Mouse (Mus musculus) granulocyte monocyte progenitor cell, adult 5-6 weeks (primary cell): ENCODE data around the gene Vdr. TPM values are rescaled to one million over a fixed set of nuclear protein-coding genes. Genes with fewer than 3 reads are reported as not detected.
A peak's percentile ranks its signal among the peaks of the same experiment; 100 is the strongest.
"Not testable (repeated sequence)": the region's sequence is repeated elsewhere in the genome, so short reads cannot be mapped to it uniquely, and the experiment has no call there.

Experiments used
- ATAC-seq: replicated peaks from 2 replicates; pipeline ENCODE4 v1.8.0; 2016; ENCODE audit warnings: mild to moderate bottlenecking, moderate TSS enrichment, inconsistent platforms; ENCODE audit not compliant: poor library complexity, severe bottlenecking
- total RNA-seq, 2 experiments: library from RNA; stranded (forward) in 1 of 2; stranded (reverse) in 1 of 2; fragments of 200-712, 200-1000 nt in 1 of 2; fragments of >200 nt in 1 of 2; fragmentation: Nextera tagmentation in 1 of 2; gene quantifications; 2 replicates each; pipeline ENCODE4 v1.2.3; 2014 to 2017

The Vdr gene
- total RNA-seq, 2 experiments from 2014 or later: 2.5 to 25.6 TPM

DNA sequence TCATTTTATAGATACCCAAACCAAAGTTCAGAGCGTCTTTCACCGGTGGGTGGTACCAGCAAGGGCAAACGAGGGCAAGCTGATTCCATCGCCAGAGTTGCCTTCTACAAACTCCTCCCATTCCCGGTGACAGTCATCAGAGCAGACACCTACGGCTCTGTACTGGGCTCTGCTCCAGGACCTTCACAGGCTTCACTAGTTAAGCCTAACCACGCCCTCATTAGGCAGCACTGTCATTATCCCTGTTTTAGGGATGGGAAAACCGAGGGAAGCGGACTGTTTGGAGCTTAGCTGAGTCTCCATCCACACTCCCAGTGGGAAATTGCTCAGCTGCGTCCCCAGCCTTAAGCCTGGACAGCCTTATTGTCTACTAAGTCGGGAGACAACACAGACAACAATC, 20.4 kb downstream of the Vdr start:
- ATAC-seq: no peak

DNA sequence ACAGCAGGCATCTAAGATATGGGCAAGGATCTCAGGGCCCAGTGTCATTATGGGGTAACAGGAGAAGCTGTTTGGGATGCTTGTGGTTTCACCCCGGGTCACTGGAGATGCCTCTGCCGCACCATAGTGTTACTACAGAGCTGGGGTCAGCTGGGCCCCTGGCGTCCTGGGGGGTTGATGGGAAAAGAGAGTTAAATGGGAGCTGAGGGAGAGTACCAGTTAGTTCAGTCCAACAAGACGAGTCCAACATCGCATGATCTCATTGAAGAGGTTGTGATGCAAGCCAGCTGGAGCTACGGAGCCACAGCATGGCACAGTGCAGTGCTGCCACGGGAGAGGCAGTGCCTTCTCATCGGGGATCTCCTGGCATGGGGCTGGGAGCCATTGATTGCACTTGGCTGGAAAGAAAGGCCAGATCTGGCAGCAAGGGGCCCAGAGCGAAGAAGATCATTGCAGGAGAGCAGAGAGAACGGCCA, 22.9 kb downstream of the Vdr start:
- ATAC-seq: no peak

DNA sequence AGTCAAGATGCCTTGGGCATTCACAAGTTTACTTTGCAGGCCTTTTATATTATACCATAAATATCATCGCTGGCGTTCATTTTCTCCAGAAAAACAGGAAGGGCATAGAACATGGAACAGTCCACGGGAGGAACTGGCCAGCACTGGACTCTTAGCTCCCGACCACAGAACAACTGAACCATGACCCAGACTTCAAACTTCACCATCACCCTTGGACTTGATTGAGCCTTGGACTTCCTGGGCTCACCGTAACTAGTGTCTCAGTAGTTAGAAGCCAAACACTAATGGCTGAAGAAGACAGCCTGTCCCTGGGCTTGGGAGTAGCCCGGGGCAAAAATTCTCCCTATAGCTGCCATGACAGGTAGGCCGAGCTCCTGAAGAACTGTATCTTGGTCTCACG, 29.0 kb downstream of the Vdr start:
- ATAC-seq: no peak

DNA sequence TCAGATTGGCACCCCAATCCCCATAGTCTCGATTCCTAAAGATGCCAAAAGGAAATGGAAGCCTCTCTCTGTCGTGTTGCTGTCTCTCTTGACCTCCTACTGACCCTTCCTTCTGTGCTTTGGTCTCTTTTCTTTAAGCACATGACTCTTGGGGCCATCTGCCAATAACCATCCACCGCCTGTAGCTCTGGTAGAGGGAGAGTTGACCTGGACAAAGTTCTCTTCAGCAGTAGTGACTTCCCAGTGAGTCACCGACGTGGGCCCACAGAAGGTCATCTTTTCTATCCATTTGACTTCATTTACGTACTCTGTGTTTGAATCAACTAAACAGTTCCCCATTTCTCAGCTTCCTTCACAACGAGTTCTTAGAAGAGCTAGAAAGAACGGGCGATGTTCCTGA, 30.0 kb downstream of the Vdr start:
- ATAC-seq: peak; percentile 17; the same call in 1 of the 2 replicates

DNA sequence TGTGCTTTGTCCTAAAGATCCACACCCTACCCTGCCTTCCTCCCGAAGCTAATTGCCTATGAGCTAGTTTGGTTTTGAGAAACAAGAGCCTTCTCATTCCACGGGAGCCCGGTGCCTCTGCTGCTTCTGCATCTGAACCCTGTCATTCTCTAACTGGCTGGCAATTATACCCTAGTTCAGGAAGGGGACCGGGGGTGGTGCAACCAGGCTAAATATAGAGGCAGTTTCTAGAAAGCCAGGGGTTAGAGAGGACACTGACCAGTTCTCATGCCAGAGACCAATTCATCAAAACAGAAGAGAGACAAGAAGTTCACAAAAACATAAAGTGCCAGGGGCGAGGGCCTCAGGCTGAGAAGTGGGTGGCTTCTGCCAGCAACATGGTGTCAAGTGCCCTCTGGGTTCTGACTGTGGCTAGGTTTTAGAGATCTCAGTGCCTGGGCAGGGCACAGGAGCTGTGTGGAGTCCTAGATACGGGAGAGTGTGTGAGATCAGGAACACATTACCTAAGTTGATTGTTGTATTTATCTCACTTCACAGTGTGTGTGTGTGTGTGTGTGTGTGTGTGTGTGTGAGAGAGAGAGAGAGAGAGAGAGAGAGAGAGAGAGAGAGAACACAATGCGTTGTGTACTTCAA, 31.6 kb downstream of the Vdr start:
- no peak for ATAC-seq

DNA sequence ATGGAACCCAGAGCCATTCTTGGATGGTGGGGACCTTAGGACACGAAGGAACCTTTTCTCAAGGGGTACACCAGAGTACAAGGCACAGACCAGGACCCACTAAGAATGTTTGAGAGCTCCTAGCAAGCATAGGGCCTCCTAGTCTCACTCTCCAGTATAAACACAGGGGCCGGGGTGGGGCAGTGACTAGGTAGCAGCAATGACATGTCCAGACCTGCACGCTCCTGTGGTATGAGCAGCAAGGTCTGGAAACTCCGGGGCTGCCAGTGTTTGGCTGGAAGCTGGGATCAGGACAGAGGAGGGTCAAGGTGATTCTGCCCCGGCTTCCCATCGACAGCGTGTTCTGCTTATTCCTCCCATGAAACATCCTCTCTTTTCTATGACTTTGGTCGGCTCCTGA, 34.6 kb downstream of the Vdr start:
- no peak for ATAC-seq

DNA sequence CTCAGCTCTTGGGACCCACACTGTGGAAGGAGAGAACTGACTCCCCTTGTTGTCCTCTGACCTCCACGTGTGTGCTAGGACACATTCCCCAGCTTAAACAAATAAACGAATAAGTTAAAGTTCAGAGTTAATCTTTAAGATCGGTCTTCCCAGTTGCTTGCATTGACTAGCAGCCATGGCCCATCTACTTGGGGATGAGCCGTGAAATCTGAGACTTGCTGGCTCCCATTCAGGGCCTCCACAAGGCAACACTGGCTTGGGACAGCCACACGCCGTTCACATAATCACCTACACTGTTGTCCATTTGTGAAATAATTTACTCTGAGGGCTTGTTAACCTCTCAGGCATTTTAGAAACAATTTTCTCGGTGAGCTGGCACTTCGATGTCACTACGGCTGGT, 36.7 kb downstream of the Vdr start:
- ATAC-seq: no peak

DNA sequence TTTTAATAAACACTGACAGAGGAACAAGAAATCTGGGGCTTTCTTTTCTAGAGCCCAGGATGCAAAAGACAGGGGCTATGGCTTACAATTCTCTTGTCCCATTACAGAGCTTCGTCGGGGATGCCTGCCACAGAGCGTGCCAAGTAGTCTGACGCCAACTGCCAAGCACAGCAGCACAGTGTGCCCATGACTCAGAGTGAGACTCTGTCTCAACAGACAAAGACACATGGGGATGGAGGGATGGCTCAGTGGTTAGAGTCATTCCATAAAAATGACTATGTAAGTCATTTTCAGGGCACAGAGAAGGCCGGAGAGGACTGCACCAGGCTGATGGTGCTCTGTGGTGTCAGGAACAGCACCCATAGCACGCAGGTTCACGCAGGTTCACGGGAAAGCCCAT, 38.3 kb downstream of the Vdr start:
- ATAC-seq: no peak

DNA sequence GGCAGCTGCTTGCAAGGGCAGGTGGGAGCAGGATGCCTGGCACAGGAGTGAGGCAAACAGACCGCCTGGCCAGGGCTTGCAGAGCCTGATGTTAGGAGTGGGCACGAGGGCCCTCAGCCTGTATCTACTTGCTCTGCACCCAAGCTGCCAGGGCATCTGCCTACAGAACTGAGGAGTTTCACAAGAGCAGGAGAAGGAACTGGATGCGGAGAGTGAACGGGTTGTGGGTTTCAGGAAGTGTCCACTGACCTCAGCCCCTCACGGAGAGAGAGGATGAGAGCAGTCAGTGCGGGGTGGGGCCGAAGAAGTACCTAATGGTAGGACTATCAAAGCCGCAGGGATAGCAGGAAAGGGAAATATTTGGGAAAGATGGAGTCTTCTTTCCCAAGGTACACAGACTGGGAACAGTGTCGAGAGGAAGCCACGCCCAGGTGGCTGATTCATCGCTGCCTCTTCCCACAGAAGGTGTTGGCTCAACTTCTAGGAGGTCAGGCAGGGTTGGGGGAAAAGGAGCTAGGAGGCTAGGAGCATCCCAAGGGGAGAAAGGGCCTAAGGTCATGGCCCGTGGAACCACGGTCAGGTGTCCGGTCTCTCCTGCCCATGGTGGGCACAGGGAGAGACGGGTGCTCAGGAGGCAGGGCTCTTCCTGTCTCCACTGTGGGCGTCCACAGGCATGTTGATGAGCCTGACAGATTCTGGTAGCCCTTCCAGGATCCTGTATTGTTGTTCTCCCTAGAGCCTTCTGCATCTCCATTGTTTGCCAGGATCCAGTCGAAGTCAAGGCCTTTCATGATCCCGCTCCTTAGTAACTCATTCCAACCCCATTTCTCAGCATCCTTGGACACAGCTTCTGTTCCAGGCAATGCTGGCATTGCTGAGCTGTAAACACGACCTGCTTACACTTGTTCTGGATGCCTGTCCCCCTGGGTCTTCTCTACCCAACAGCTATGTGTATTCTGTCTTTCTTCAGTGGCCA, 39.1 kb downstream of the Vdr start:
- peak; percentile 86 for ATAC-seq

DNA sequence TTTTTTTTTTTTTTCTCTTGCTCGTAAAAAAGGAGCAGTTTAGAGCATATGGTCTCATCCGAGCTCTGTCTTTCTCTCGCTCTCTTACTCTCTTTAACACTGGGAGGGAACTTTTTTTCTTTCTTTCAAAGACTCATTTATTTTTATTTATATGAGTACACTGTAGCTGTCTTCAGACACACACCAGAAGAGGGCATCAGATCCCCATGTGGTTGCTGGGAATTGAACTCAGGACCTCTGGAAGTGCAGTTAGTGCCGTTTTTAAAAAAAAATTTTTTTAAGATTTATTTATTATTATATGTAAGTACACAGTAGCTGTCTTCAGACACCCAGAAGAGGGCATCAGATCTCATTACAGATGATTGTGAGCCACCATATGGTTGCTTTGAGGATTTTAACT, 40.3 kb downstream of the Vdr start:
- ATAC-seq: not testable (repeated sequence)

DNA sequence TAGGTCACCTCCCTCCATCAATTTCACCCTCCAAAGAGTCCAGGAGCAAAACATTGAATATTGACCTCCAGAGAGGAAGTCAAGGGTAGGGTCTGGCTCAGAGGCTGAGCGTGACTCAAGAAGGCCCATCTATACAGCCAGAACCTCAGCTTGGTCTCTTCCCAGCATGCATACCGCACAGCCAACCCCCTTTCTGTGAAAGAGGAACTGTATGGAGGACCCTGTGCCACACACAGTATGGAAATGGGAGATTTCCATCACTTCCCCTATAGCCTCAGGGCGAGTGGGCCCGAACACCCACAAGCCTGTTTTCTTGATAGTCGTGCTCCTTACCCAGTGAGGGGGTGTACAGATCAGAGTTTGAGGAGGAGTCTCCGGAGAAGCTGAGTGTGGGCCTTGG, 41.4 kb downstream of the Vdr start:
- ATAC-seq: peak; percentile 83

DNA sequence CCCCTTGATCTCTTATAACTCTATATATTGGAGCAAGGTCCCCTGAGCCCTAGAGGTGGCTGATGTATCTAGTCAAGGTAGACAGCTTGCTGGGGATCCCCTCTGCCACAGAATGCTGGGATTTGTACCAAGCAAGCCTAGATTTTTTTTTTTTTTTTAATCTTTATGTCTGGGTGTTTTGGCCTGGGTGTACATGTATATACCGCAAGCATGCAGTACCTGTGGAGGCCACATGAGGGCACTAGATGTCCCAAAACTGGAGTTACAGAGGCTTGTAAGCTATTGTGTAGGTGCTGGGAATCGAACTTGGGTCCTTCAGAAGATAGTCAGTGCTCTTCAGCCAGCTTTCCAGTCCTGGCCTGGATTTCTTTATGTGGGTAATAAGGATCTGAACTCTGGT, 44.4 kb downstream of the Vdr start:
- ATAC-seq: no peak

DNA sequence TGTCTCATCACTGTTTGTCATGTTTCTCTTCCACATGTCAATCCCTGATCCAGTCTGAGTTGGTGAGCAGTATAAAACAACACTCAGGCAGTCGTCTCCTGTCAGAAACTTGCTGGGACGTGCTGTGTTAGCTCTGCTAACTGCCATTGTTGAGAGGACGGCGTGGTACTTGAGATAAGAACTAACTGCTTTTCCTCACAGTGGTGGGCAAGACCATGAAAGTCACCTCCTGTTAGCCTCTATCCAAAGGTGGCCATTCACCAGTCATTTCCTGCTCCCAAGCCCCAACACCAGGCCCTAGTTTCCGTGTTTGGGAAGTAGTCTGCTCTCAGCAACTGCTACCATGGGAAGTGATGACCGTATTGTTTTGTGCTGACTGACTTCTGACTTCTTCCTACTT, 45.3 kb downstream of the Vdr start:
- ATAC-seq: no peak

DNA sequence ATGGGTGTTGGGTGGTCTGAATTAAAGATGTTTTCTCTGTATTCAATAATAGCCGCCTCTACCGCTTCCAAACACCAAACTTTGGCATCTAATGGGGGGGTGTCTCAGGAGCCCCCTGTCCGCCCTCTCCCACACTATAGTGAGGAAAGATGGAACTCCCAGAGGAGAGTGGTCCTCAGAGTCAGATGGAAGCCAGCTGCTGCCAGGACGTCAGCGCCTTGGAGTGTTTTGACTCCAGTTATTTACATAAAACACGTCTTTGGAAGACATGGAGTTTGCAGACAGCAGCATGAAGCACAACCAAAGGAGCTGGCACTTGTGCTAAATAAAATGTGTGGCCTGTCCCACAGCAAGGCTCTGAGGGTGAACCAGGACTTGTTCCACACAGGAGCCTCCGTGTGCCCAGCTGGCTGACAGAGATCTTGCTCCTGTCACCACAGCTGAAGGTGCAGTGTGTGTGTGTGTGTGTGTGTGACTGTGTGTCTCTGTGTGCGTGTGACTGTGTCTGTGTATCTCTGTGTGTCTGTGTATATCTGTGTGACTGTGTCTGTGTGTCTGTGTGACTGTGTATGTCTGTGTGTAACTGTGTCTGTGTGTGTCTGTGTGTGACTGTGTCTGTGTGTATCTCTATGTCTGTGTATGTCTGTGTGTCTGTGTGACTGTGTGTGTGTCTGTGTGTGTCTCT, 45.9 kb downstream of the Vdr start:
- ATAC-seq: no peak

DNA sequence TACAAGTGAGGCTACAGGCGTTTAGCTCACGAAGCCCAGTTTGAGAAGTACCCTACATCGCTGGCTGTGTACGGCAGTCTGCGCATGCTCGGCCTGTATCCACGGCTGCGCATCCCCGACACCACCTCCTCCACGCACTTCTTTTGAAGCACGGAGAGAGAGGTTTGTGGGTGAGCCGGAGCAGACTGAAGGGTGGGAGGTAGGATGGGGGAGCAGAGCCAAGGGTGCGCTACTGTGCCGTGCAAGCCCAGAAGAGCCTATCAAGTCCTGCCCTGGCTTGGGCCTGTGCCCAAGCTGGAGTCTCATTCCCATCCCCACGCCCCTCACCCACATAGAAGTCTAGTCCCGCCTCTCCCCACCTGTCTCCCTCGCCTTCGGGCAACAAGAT, 46.9 kb downstream of the Vdr start:
- ATAC-seq: no peak

DNA sequence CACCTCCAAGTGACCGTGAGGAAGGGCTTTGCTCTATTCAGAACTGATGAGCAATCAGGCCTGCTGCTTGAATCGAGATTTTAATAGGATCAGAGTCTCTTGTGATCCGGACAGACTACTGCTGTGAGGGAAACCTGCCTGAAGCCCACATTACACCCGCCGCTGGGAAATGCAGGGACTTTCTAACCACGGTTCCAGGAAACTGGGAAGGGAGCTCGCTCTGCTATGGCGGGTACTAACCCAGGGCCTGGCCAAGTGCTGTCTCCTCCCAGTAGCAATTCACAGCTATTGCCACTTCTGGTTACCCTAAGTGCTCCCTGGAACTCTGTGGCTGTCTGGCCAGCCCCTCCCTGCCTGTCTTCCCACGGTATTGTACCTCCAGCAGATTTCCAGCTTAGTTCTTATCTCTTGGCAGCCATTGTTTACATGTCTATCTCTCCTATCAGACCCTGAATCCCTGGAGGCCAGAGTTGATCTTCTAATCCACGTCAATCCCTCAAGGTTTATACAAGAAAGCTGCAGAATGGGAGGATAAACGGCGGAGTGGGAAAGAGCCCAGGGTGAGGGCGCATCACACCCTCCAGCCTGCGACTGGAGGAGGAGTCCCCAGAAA, 47.4 kb downstream of the Vdr start:
- no peak for ATAC-seq

DNA sequence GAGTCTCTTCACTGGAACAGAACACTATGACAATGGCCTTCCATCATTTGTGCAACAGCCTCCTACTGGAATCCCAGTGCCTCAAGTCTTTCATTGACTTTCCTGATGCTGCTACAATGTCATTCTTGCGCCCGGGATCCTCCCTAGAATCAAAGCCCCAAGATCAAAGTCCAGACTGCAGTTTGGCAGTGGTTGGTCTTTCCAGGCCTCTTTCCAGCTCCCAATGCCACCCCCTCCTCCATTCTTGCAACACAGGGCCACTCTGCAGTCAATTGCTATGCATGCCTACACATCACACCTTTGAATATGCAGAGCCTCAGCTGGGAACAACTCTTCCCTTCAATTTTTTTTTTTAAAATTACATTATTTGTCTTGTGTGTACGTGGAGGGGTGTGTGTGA, 50.1 kb downstream of the Vdr start:
- no peak for ATAC-seq

DNA sequence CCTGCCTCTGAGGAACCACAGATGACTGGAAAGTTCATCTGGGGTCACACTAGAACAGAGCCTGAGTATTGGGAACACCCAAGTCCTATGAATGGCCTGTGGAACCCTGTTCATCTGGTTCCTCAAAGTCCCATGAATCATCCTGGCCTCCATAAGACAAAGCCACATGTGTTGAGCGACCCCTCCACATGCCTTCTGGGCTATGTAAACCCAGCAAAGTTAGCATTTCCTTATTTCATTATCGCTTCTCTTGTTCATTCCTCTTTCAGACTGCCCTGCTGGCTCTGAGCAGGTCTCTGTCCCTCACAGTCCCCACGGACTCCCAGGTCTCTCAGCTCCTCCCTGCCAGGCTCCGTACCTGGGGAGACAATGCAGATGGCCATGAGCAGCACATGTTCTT, 52.0 kb downstream of the Vdr start:
- peak; percentile 57 for ATAC-seq

DNA sequence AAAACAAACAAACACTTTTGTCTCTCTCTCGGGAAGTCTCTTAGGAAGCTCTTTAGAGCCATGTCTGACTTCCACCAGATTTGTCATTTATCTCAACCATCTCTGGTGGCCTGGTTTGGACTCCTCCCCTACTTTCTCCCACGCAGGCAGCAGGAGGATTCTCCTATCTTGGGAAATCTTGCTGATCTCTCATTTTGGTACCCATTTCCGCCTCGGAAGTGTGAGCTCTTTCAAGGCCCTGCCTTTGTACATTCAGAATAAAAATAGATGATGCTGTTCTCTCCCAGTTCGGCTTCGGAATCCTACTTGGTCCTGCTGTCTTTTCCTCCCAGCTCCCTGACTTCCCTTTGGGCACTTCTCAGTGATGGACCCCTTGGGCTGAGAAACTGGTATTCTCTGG, 55.9 kb downstream of the Vdr start:
- ATAC-seq: no peak

DNA sequence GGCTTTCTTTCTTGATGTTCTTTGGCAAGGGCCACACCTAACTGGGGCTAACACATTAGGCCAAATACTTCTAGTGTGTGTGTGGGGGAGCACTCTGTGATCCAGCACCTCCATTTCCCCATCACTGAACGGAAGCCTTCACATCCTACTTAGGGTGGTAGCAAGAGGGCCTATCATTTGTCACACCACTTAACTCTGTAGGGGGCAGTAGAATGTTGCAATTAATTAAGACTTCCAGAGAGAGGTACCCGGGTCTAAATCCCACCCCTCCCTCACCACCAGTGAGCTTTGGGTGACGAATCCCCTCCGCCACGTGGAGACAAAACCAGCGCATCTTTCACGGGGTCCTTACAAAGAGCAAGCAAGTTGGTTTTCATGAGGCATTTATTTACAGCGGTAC, 56.4 kb downstream of the Vdr start:
- ATAC-seq: no peak

DNA sequence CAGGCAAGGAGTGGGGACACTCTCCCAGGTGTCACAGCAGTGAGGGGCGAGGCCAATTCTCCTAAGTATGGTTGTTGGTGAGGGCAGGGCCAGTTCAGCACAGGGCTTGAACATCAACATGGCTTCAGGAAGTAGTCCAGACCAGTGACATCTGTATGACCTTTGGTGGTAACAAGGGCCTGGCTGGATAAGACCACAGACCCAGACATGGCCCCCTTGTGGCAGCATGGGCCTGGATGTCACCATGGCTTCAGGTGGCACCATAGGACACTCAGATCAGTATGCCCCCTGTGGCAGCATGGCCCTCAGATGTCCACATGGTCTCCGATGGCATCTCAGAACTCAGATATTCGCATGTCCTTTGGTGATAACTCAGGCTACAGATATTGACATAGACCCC, 58.1 kb downstream of the Vdr start:
- ATAC-seq: no peak
